Mouse (Mus musculus) testis, adult 2 months (tissue): ENCODE results near the gene Pitpna. TPM values are rescaled to one million over a fixed set of nuclear protein-coding genes. Genes with fewer than 3 reads are reported as not detected.

ENCODE experiments used
- H3K27ac ChIP-seq: fragments of 200-500 bp; 2 replicates; pipeline ENCODE4 v1.5.1; 2012; ENCODE audit warnings: low read depth, low read length; ENCODE audit not compliant: control insufficient read depth, insufficient read depth
- H3K27me3 ChIP-seq: fragments of 200-500 bp; 2 replicates; pipeline ENCODE4 v1.6.1; 2012; ENCODE audit warnings: mild to moderate bottlenecking, low read length, moderate library complexity; ENCODE audit not compliant: control insufficient read depth, insufficient read depth
- H3K36me3 ChIP-seq: fragments of 200-500 bp; 2 replicates; pipeline ENCODE4 v1.6.1; 2012; ENCODE audit warnings: mild to moderate bottlenecking, low read length; ENCODE audit not compliant: control insufficient read depth, insufficient read depth
- H3K4me1 ChIP-seq: fragments of 200-500 bp; 2 replicates; pipeline ENCODE4 v1.6.1; 2012; ENCODE audit warnings: low read length; ENCODE audit not compliant: control insufficient read depth, insufficient read depth
- H3K4me3 ChIP-seq: fragments of 200-500 bp; 2 replicates; pipeline ENCODE4 v1.5.1; 2012; ENCODE audit warnings: low read depth, mild to moderate bottlenecking, low read length, moderate library complexity, mixed read lengths; ENCODE audit not compliant: control insufficient read depth
- CTCF ChIP-seq: fragments of 200-500 bp; IDR thresholded peaks from 2 replicates; pipeline ENCODE4 v1.5.1; 2012; ENCODE audit warnings: low read depth, mild to moderate bottlenecking, inconsistent platforms, low read length, moderate library complexity; ENCODE audit not compliant: control insufficient read depth, insufficient read depth, insufficient replicate concordance
- POLR2A ChIP-seq: fragments of 200-500 bp; IDR thresholded peaks from 2 replicates; pipeline ENCODE4 v1.6.1; 2012; ENCODE audit warnings: low read depth, mild to moderate bottlenecking, inconsistent platforms, low read length, moderate library complexity; ENCODE audit not compliant: control insufficient read depth
- polyA plus RNA-seq: library from polyadenylated mRNA; depleted of rRNA; stranded (reverse); fragments of >200 nt; gene quantifications from 2 replicates; pipeline ENCODE4 v1.2.3, GENCODE M21; 2012

Pitpna gene
- polyA plus RNA-seq, 1 experiment: 41.3 TPM

DNA sequence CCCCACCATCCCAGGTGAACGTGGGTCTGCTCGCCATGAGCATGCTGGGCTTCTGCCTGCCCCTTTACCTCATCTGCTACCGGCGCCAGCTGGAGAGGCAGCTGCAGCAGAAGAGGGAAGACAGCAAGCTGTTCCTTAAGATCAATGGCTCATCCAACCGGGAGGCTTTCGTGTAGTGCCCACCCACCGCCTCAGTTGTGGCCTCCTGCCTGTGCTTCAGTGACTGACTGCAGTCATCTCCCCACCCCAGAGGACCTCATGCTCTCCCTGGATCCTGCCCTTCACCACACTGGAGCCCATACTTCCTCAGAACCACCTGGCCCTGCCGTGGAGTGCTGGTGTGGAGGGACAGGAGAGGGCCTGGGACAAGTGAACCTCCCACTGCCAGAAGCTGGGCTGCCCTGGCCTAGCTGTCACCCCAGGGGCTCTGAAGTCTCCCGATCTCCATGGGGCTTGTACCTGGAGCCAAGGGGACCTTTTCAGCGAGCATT is 15.6 kb upstream of the Pitpna start:
- Histone ChIP-seq H3K27ac (0 out of 2 replicates have a peak overlapping the region, but pooled peaks have one; percentile 17), H3K27me3 (no peaks in the 10 kb centered on the region), H3K4me1 (peaks cover 5% of the 10 kb centered on the region), H3K4me3 (no peak overlapping the region), H3K36me3 (peaks cover 2% of the 10 kb centered on the region)
- TF ChIP-seq CTCF: no peak
- TF ChIP-seq POLR2A: no peak

DNA sequence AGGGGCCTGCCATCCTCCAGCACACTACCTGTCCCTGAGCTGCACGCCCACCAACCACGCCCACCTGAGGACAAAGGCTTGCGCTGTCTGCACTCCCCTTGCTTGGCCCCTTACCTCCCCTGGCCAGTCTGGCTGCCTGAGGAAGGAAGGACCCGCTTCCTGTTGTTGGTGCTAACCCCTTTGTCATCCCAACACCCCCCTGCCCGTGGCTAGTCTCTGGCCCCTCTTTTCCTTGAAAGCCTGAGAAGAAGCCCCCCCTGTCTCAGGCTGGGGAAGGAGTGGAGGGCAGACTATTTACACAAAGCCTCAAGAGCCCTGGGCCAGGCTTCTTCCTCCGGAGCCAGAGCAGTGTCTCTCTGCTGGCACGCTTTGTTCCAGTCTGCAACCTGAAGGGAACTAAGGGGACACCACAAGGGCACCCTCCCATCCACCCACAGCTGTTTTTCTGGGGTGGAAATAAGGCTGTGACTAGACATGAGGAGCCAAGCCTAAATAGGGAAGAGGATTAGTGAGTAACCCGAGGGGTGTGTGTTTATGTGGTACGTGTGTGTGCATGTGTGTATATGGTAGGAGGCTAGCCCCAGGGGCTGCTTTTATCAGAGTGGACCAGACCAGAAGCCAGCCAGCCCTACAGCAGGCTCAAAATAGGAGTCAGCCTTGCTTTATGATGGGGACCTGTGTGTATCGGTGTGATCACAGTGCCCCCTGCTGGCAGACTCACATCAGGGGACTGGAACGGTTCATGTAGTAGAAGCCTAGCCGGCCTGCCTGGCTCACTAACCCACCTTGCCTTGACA is 14.8 kb upstream of the Pitpna start:
- H3K4me3 ChIP-seq: no peak overlapping the region
- peaks cover 5% of the 10 kb centered on the region for H3K4me1 ChIP-seq
- no peaks in the 10 kb centered on the region for H3K36me3 ChIP-seq
- H3K27me3 ChIP-seq: no peaks in the 10 kb centered on the region
- peak; percentile 80 for TF ChIP-seq CTCF
- TF ChIP-seq POLR2A: no peak
- H3K27ac ChIP-seq: peak overlapping the region; percentile 48; the same call in 1 of the 2 replicates

DNA sequence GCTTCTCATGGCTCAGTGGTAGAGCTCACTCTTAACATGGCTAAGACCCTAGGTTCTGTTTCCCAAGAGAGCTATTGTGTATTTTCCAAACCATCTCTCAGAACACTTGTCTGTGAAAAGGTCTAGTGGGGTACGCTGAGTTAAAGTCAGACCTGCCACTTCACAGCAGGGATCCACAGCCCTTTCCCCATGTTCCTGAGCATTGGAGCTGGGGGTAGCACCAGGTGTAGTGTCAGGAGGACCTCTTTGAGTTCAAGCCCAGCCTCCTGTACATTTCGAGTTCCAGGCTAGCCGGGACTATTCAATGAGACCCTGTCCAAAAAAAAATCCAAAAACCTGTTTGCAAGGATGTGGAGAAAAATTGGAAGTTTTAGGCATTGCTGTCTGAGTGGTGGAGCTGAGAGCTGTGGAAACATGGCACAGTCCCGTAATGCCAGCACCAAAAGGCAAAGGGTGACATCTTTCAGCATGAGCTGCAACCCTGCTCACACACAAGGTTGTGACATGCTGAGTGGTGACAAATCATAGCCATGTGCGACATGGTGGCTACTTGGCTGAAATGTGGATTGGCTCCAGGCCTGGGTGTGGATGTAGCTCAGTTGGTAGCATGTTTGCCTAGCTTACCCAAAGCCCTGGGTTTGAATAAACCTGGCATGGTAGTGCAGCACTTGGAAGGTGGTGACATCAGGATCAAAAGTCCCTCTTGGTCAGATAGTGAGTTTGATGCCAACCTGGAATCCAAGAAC is 13.3 kb upstream of the Pitpna start:
- H3K27me3 ChIP-seq: no peaks in the 10 kb centered on the region
- H3K27ac ChIP-seq: no peak overlapping the region
- TF ChIP-seq CTCF (no peak), POLR2A (no peak)
- peaks cover 5% of the 10 kb centered on the region for H3K4me1 ChIP-seq
- H3K36me3 ChIP-seq: no peaks in the 10 kb centered on the region
- H3K4me3 ChIP-seq: no peak overlapping the region

DNA sequence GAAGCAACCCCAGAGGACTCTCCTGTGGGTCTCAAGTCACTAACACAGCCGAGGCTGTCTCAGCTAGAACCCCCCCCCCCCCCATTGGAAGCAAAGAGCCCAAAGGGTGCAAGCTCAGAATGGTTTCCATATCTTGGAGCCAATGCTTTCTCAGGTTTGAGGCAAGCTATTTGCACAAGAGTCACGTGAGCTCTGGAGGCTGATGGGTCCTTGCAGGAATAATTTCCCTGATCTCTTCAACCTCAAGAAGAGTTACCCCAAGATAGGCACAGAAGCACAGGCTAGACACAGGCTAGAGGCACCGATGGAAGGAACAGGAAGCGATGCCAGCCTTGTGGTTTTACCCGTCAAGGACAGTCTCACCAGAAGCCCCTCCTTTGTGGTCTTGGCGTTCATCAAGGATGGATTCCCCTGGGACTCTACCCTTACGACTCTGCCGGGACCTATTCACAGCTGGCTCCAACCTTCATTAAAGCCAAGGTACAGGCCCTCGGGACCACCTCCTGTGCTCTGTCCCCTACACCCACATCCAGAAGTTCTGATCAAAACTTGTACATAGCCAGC is 12.3 kb upstream of the Pitpna start:
- H3K4me1 ChIP-seq: peaks cover 5% of the 10 kb centered on the region
- H3K4me3 ChIP-seq: no peak overlapping the region
- no peak overlapping the region for H3K27ac ChIP-seq
- no peaks in the 10 kb centered on the region for H3K27me3 ChIP-seq
- TF ChIP-seq CTCF (no peak), POLR2A (no peak)
- no peaks in the 10 kb centered on the region for H3K36me3 ChIP-seq

DNA sequence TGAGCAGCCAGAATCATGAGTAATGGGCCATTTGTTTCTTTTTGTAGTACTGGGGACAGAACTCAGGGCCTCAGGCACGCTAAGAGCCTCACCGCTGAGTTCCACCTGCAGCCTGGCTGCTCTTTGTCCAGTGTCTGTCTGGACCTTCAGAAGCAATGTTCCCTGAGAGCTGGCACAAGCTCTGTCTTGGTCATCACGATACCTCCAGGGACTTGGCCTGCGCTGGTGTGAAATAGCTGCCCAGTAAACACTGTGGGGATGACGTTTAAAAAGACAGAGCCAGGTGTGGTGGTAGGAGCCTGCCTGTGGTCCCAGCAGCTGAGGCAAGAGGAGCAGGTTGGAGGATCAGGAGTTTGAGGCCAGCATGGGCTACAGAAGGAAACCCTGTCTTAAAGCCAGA is 9.3 kb upstream of the Pitpna start:
- Histone ChIP-seq H3K4me3 (no peak overlapping the region), H3K27ac (no peak overlapping the region)
- TF ChIP-seq POLR2A (no peak), CTCF (no peak)

DNA sequence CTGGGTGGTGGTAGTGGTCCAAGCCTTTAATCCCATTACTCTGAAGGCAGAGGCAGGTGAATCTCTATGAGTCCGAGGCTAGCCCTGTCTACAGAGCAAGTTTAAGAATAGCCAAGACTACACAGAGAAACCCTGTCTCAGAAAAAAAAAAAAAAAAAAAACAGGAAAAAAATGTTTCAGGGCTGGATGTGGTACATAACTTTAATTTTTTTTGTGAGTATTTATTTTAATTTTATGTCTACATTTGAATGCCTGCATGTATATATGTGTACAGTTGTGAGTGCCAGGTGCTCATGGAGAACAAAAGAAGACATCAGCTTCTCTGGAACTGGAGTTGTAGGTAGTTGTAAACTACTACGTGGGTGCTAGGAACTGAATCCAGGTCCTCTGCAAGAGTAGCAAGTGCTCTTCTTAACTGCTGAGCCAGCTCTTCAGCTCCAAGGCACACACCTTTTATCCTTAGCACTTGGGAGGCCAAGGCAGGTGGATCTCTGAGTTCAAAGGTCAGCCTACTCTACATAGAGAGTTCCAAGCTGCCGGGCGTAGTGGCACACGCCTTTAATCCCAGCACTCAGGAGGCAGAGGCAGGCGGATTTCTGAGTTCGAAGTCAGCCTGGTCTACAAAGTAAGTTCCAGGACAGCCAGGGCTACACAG is 6.3 kb upstream of the Pitpna start:
- TF ChIP-seq POLR2A: no peak
- TF ChIP-seq CTCF: no peak
- H3K36me3 ChIP-seq: no peaks in the 10 kb centered on the region
- H3K4me3 ChIP-seq: no peak overlapping the region
- H3K27ac ChIP-seq: no peak overlapping the region
- H3K27me3 ChIP-seq: no peaks in the 10 kb centered on the region
- H3K4me1 ChIP-seq: no peaks in the 10 kb centered on the region

More for the DNA sequence above, 9.3 kb upstream of the Pitpna start:
- H3K36me3 ChIP-seq: no peaks in the 10 kb centered on the region
- H3K4me1 ChIP-seq: no peaks in the 10 kb centered on the region
- H3K27me3 ChIP-seq: no peaks in the 10 kb centered on the region

DNA sequence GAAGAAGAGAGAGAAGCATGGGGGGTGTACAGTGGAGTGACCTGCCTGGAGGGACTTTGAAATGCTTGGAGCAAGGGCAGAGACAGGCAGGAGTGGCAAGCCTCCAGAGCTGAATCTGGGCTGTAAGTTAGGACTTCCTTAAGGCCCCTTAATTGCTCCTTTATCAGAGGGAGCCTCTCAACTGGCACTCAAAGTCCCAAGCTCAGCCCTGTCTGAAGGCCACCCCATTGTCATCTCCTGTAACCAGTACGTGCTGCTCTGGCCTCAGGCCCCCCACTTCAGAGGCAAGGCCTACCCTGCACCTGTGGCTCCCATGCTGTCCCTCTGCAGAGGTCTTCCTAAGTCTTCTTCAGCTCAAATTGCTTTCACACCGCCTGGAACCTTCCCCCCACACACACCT is 4.4 kb upstream of the Pitpna start:
- H3K36me3 ChIP-seq: no peaks in the 10 kb centered on the region
- TF ChIP-seq POLR2A (no peak), CTCF (no peak)
- H3K4me3 ChIP-seq: no peak overlapping the region
- no peak overlapping the region for H3K27ac ChIP-seq
- no peaks in the 10 kb centered on the region for H3K27me3 ChIP-seq
- peaks cover 2% of the 10 kb centered on the region for H3K4me1 ChIP-seq
